Mouse (Mus musculus) neural tube, embryonic 14.5 days (tissue): ENCODE data around the gene Elmsan1. TPM values are rescaled to one million over a fixed set of nuclear protein-coding genes. Genes with fewer than 3 reads are reported as not detected.
"Not testable (repeated sequence)": the region's sequence is repeated elsewhere in the genome, so short reads cannot be mapped to it uniquely, and the experiment has no call there.

Experiments used
- ATAC-seq: fragments of 200-750 bp; cut with Nextera tagmentation; 2 replicates; pipeline ENCODE4 v1.8.0; 2017; ENCODE audit warnings: low read depth, mild to moderate bottlenecking, moderate TSS enrichment, moderate library complexity
- H3K27ac ChIP-seq: fragments of 300-500 bp; sonication (generic); 2 replicates; pipeline ENCODE4 v1.5.1; 2014; ENCODE audit warnings: low read depth, mild to moderate bottlenecking, control low read depth, low read length, moderate library complexity, mixed read lengths
- H3K27me3 ChIP-seq: fragments of 300-500 bp; sonication (generic); 2 replicates; pipeline ENCODE4 v1.6.1; 2014; ENCODE audit warnings: low read length; ENCODE audit not compliant: control insufficient read depth, insufficient read depth
- H3K36me3 ChIP-seq: fragments of 300-500 bp; sonication (generic); 2 replicates; pipeline ENCODE4 v1.6.1; 2014; ENCODE audit warnings: low read length, mixed read lengths; ENCODE audit not compliant: control insufficient read depth, insufficient read depth
- H3K4me1 ChIP-seq: fragments of 300-500 bp; sonication (generic); 2 replicates; pipeline ENCODE4 v1.6.1; 2014; ENCODE audit warnings: low read length; ENCODE audit not compliant: control insufficient read depth, insufficient read depth
- H3K4me2 ChIP-seq: fragments of 300-500 bp; sonication (generic); 2 replicates; pipeline ENCODE4 v1.6.1; 2014; ENCODE audit warnings: mild to moderate bottlenecking, low read depth, low read length, control low read depth
- H3K4me3 ChIP-seq: fragments of 300-500 bp; sonication (generic); 2 replicates; pipeline ENCODE4 v1.5.1; 2014; ENCODE audit warnings: low read depth, low read length, control low read depth, mixed read lengths
- H3K9ac ChIP-seq: fragments of 300-500 bp; sonication (generic); replicated peaks from 2 replicates; pipeline ENCODE4 v1.6.1; 2014; ENCODE audit warnings: low read depth, mild to moderate bottlenecking, control low read depth, low read length, mixed read lengths
- H3K9me3 ChIP-seq: fragments of 300-500 bp; sonication (generic); 2 replicates; pipeline ENCODE4 v1.6.1; 2016; ENCODE audit warnings: low read length; ENCODE audit not compliant: control insufficient read depth
- WGBS: fragments of 180-500 bp; shearing (Covaris S2); extraction: QIAGEN DNeasy Blood & Tissue Kit; methylation state at CpG from one replicate; pipeline ENCODE4 v1.1.7; 2014; 5-methylcytosine and 5-hydroxymethylcytosine counted together
- polyA plus RNA-seq: library from polyadenylated mRNA; unstranded; fragments of >200 nt; fragmentation: Nextera tagmentation; extraction: Ambion mirVana; gene quantifications from 2 replicates; pipeline ENCODE4 v1.2.1, GENCODE M21; 2014

Gene Elmsan1
- polyA plus RNA-seq = 4.2 and 4.5 TPM in 2 replicates

DNA sequence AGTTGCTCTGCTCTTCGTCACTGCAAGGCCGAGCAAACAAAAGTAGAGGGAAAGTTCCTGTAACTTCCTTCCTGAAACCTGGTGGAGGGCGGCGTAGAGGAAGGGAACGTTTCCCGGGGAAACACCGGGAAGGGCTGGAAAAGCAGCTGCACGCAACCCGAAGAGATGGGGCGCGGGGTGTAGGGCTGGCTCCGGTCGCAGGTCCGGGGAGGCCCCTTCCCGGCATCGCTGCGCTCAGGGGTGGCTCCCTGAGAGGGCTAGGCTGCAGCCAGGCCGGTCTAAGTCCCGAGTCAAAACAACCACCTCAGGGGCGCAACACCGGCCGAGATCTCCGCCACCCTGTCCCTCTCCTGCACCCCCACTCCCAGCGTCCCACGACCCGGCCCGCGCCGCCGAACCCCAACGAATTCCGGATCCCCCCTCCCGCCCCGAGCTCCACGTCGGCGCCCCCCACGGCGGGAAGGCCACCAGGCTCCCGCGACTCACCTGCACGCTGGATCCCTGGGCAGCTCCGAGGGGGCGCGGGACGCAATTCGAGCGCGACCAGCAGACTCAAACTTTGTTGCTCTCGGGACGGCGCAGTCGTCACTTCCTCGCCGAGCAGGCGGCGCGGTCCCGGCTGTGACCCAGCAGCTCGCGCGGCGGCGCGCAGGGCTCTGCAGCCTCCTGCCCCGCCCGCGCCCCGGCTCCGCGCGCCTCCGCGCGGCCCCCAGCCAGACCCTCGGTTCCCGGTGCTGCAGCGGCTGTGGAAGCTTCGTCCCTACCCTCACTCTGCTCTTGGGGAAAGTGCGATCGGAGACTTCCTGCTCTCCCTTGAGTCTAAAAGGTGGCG lies at the start of gene Elmsan1:
Gene Elmsan1, minus strand, starts transcription at position 593 of the 832 bp plus-strand sequence.
- peak within 1 kb of the TSS; percentile 62 for H3K4me3 ChIP-seq
- H3K36me3 ChIP-seq = no peaks in the 10 kb centered on the region
- H3K4me1 ChIP-seq = peaks cover 7% of the 10 kb centered on the region; the same call in 1 of the 2 replicates
- no peaks in the 10 kb centered on the region for H3K9me3 ChIP-seq
- peak within 1 kb of the TSS; percentile 67 for H3K9ac ChIP-seq
- H3K27ac ChIP-seq = peak within 1 kb of the TSS; percentile 70
- ATAC-seq = peak; percentile 81
- under 1% methylated on average over 81 of the region's 82 CpGs for whole genome bisulfite sequencing
- peak within 1 kb of the TSS; percentile 96 for H3K4me2 ChIP-seq
- peaks cover 5% of the 10 kb centered on the region for H3K27me3 ChIP-seq

DNA sequence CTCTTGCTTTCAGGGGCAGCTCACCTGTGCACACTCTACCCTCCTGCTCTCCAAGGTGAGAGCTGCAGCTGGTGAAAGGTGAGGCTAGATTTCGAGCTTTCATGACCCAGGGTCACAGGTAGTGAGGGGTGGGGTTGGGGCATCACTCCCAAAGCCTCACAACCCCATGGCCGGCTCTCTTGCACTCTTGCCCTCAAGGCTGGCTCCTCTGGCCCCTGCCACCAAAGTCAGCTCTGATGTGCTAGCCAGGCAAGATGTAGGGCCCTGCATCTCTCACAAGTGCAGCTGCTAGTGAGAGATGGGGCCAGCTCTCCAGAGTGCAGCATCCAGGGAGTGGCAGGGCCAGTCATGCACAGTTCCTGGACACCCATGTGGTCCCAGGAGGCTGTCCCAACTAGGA lies 48.6 kb upstream of the Elmsan1 start:
- Histone ChIP-seq H3K4me3 (no peak overlapping the region), H3K9ac (no peak overlapping the region), H3K9me3 (no peaks in the 10 kb centered on the region), H3K4me2 (no peak overlapping the region), H3K4me1 (no peaks in the 10 kb centered on the region), H3K27me3 (no peaks in the 10 kb centered on the region), H3K27ac (no peak overlapping the region), H3K36me3 (no peaks in the 10 kb centered on the region)
- WGBS = 75% methylated on average over 2 of the region's 2 CpGs
- ATAC-seq = no peak

DNA sequence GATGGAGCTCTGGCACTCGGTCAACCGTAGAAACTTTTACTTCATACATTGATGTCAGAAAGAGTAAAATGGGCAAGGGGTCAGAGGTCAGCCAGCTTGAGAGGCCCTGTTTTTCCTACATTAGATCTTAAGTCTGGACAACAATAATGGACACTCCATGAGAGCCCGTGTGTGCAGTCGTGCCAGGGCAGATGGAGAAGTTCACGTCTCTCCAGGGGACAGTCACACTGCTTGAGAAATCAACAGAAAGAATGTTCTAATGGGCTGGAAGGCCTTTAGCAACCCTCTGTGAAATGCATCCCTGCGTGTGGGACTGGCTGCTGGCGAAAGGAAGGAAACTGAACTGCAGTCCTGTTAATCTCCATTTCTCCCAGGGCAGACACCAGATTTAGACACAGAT lies 41.7 kb upstream of the Elmsan1 start:
- Histone ChIP-seq H3K27ac (no peak overlapping the region), H3K9me3 (no peaks in the 10 kb centered on the region), H3K4me2 (no peak overlapping the region), H3K36me3 (no peaks in the 10 kb centered on the region), H3K27me3 (no peaks in the 10 kb centered on the region), H3K9ac (no peak overlapping the region), H3K4me3 (no peak overlapping the region), H3K4me1 (no peaks in the 10 kb centered on the region)
- 24% methylated on average over 7 of the region's 7 CpGs for WGBS
- no peak for ATAC-seq

DNA sequence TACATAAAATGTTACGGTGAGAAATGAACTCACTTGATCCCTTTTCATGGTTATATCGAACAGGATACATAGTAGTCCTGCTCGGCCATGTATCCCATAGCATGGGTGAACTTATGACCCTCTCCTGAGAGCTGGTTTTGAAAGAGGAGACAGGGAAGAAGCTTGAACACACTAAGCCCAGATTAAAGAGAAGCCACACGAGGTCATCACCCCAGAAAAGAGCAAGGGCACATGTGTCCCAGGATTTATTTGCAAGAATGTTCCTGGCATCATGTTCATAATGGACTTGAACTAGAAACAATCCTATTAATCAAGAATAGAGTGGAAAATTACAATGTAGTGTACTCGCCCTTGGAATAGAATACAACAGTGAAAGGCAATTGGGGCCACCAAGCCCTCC lies 36.2 kb upstream of the Elmsan1 start:
- WGBS = 85% methylated on average over 5 of the region's 5 CpGs
- ATAC-seq = no peak
- no peak overlapping the region for H3K4me3 ChIP-seq
- H3K4me1 ChIP-seq = no peaks in the 10 kb centered on the region
- H3K9ac ChIP-seq = no peak overlapping the region
- H3K36me3 ChIP-seq = no peaks in the 10 kb centered on the region
- H3K27ac ChIP-seq = no peak overlapping the region
- H3K9me3 ChIP-seq = no peaks in the 10 kb centered on the region
- no peaks in the 10 kb centered on the region for H3K27me3 ChIP-seq
- H3K4me2 ChIP-seq = no peak overlapping the region

DNA sequence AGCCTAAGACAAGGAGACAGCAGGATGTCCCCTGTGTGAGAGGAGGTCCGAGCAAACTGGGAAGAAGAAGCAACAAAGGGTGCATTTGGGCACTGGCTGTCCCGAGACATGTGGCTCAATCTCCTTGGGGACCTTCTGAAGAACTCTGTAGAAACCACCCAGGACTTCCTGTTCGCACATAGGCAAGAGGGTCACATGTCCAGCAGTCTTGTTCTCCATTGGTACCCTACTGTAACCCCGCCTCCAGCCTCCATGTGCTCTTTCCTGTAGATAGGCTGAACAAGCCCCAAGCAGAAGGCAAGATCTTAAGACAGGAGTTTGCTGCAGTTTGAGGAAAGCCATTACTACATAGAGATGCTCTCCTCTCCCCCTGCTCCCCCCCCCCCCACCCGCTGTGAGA lies 34.1 kb upstream of the Elmsan1 start:
- no peak for ATAC-seq

DNA sequence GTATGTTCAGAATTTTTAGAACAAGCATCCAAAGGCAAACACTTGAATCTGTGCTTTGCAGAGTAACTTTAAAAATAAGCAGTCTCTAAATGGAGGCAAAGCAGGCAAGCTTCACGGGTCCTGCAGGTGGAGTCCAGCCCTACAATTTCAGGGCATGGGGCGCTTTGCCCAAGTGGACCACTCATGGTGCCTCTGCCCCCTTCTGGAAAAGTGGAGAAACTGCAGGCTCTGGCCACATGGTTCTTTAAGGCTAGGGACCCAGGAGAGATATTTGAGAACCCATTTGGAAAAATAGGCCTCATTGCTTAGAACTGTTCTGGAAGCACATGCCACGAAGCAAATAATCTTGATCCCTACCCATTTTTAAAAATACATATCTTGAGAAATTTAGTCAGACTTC lies 30.5 kb upstream of the Elmsan1 start:
- H3K9ac ChIP-seq = no peak overlapping the region
- no peak for ATAC-seq
- WGBS = 7% methylated on average over 3 of the region's 3 CpGs
- H3K27ac ChIP-seq = no peak overlapping the region
- no peaks in the 10 kb centered on the region for H3K36me3 ChIP-seq
- H3K4me1 ChIP-seq = no peaks in the 10 kb centered on the region
- H3K4me2 ChIP-seq = no peak overlapping the region
- no peaks in the 10 kb centered on the region for H3K9me3 ChIP-seq
- no peak overlapping the region for H3K4me3 ChIP-seq
- no peaks in the 10 kb centered on the region for H3K27me3 ChIP-seq

More for the DNA sequence above, 34.1 kb upstream of the Elmsan1 start:
- Histone ChIP-seq H3K36me3 (no peaks in the 10 kb centered on the region), H3K4me1 (no peaks in the 10 kb centered on the region), H3K4me3 (no peak overlapping the region), H3K9me3 (no peaks in the 10 kb centered on the region), H3K27ac (no peak overlapping the region), H3K27me3 (no peaks in the 10 kb centered on the region), H3K4me2 (no peak overlapping the region), H3K9ac (no peak overlapping the region)
- 96% methylated on average over 4 of the region's 5 CpGs for WGBS

DNA sequence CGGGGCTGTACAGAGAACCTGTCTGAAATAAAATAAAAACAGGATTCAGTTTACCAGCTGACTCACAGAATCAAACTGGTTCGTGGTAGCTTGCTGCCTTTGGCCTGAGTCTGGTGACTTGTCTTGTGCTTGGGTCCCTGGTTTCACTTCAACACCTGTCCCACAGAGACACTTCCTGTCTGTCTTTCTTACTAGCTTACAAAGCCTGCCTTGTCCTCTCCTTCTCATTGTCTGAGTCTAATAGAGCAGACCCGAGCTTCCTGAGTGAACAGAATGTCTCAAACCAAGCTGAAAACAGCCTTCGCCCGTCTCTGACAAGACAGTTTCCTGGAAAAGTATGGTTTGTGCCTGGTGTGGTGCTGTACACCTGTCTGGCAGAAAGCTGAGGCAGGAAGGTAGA lies 27.0 kb upstream of the Elmsan1 start:
- no peaks in the 10 kb centered on the region for H3K36me3 ChIP-seq
- ATAC-seq = no peak
- H3K4me2 ChIP-seq = no peak overlapping the region
- no peak overlapping the region for H3K27ac ChIP-seq
- no peaks in the 10 kb centered on the region for H3K4me1 ChIP-seq
- WGBS = 61% methylated on average over 5 of the region's 5 CpGs
- H3K9ac ChIP-seq = no peak overlapping the region
- H3K9me3 ChIP-seq = no peaks in the 10 kb centered on the region
- H3K27me3 ChIP-seq = no peaks in the 10 kb centered on the region
- H3K4me3 ChIP-seq = no peak overlapping the region

DNA sequence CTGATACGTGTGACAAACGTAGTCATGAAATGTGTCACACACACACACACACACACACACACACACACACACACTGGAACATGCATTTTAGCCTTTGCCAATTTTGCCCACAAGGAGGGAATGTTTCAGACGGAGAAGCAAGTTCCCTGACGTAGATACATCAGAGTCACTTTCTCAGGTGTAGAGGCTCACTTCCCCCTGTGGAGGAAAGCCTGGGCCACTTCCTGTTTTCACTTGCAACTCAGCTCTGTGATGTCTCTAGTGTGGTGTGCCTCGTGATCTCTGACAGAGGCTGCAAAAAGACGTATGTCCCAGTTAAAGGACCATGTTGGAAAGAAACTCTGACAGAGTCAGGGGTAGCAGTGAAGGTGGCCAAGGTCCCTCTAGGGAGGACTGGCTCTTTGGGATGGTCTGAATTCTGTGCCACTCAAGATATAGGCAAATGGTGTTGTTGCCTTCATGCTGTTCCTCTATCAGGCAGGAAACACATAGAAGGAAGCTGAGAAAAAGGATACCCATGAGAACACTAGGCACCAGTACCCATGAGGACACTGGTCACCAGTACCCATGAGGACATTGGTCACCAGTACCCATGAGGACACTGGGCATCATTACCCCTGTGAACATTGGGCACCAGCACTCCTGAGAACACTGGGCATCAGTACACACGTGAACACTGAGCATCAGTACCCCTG lies 24.5 kb upstream of the Elmsan1 start:
- no peaks in the 10 kb centered on the region for H3K9me3 ChIP-seq
- no peak overlapping the region for H3K4me3 ChIP-seq
- H3K27me3 ChIP-seq = no peaks in the 10 kb centered on the region
- 82% methylated on average over 7 of the region's 7 CpGs for WGBS
- no peaks in the 10 kb centered on the region for H3K36me3 ChIP-seq
- H3K27ac ChIP-seq = no peak overlapping the region
- no peak overlapping the region for H3K9ac ChIP-seq
- no peaks in the 10 kb centered on the region for H3K4me1 ChIP-seq
- no peak for ATAC-seq
- no peak overlapping the region for H3K4me2 ChIP-seq

DNA sequence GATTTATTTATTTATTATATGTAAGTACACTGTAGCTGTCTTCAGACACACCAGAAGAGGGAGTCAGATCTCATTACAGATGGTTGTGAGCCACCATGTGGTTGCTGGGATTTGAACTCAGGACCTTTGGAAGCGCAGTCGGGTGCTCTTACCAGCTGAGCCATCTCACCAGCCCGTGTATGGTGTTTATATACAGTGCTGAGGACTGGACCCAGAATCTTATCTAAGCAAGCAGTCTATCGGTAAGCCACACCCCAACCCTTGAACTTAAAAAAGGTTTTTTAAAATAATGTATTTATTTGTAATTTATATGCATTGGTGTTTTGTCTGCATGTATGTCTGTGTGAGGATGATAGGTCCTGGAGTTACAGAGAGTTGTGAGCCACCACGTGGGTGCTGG lies 18.4 kb upstream of the Elmsan1 start:
- H3K9ac ChIP-seq, H3K36me3 ChIP-seq, H3K9me3 ChIP-seq, H3K4me2 ChIP-seq, H3K27me3 ChIP-seq, ATAC-seq, H3K4me3 ChIP-seq, H3K4me1 ChIP-seq, H3K27ac ChIP-seq: not testable (repeated sequence)
- 90% methylated on average over 5 of the region's 5 CpGs for WGBS
